Mouse (Mus musculus): ENCODE measurements at regions not wholly inside any gene's neighbourhood (a gene's known extent, or its start where the extent isn't known, plus 50 kb on each side); places are given as distances from the start of the nearest gene placed in this dataset.
"Not testable (repeated sequence)": the region's sequence is repeated elsewhere in the genome, so short reads cannot be mapped to it uniquely, and the experiment has no call there.

DNA sequence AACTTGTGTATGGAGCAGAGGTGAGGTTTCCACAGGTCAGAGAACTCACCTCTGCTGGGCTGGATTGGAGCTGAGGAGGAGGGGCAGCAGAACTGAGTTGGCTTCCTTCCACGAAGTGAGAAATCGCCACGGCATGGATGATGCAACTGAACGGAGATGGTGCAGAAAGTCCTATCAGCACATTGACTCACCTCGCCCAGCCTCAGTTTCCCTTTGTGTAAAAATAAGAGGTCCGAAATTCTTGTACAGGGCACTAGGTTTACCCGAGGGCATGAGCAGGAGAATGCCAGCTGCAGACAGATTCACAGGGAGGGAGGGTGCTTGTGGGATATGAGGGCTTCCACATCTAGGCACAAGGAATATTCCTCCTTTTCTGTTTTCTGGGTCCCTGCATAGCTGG, 117.9 kb upstream of the Klf4 start:
- H3K27ac ChIP-seq (replicated peaks) = peak overlapping the region; percentile 97
- TF ChIP-seq EP300 (optimal IDR thresholded peaks at IDR 0.05) = no peak
- no peak for TF ChIP-seq CTCF (IDR thresholded peaks at IDR 0.05; ENCODE audit: low read depth)
- 0 out of 2 replicates have a peak overlapping the region, but pooled peaks have one; percentile 25 for H3K4me2 ChIP-seq (replicated peaks; ENCODE audit: low read depth)
- no peaks in the 10 kb centered on the region for H3K27me3 ChIP-seq (ENCODE audit: control insufficient read depth, insufficient read depth, low read length)
- DNase-seq (ENCODE audit: low spot score) = no peak
- no peaks in the 10 kb centered on the region for H3K36me3 ChIP-seq (ENCODE audit: control insufficient read depth, insufficient read depth, low read length)
- no peak overlapping the region for H3K4me3 ChIP-seq (ENCODE audit: low read depth, low read length)
- H3K9ac ChIP-seq (ENCODE audit: low read length) = no peak overlapping the region
- no peak for ATAC-seq (ENCODE audit: low FRiP score, low TSS enrichment)
- H3K4me1 ChIP-seq (replicated peaks; ENCODE audit: control insufficient read depth, insufficient read depth) = peaks cover 3% of the 10 kb centered on the region; the same call in 1 of the 2 replicates
- WGBS = 53% methylated on average over 7 of the region's 7 CpGs
- no peaks in the 10 kb centered on the region for H3K9me3 ChIP-seq (ENCODE audit: control insufficient read depth, low read length)

DNA sequence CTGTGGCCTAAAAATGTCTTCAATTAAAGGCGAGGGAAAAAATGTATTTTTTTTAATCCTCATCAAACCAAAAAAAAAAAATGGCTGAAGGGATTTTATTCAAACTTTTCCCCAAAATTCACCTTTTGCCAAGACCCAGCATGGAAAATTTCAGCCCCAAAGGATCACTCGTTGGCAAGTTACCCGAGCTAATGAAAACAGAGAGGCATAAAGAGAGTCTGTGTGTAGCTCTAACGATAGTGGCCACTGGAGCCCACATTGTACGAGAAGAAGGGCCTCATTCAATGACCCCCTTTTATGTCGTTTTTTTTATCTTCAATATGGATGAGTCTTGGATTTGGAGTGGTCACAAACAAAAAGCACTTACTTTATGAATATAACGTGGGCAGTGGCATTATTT, 116.1 kb upstream of the Klf4 start:
- H3K9ac ChIP-seq (ENCODE audit: low read length) = no peak overlapping the region
- TF ChIP-seq CTCF (IDR thresholded peaks at IDR 0.05; ENCODE audit: low read depth) (no peak), EP300 (optimal IDR thresholded peaks at IDR 0.05) (no peak)
- 78% methylated on average over 7 of the region's 7 CpGs for WGBS
- H3K4me1 ChIP-seq (replicated peaks; ENCODE audit: control insufficient read depth, insufficient read depth) = peaks cover 3% of the 10 kb centered on the region; the same call in 1 of the 2 replicates
- DNase-seq (ENCODE audit: low spot score) (no peak), ATAC-seq (ENCODE audit: low FRiP score, low TSS enrichment) (no peak)
- no peaks in the 10 kb centered on the region for H3K27me3 ChIP-seq (ENCODE audit: control insufficient read depth, insufficient read depth, low read length)
- H3K4me3 ChIP-seq (ENCODE audit: low read depth, low read length) = no peak overlapping the region
- H3K36me3 ChIP-seq (ENCODE audit: control insufficient read depth, insufficient read depth, low read length) = no peaks in the 10 kb centered on the region
- H3K4me2 ChIP-seq (replicated peaks; ENCODE audit: low read depth) = no peak overlapping the region
- no peak overlapping the region for H3K27ac ChIP-seq (replicated peaks)
- H3K9me3 ChIP-seq (ENCODE audit: control insufficient read depth, low read length) = no peaks in the 10 kb centered on the region

DNA sequence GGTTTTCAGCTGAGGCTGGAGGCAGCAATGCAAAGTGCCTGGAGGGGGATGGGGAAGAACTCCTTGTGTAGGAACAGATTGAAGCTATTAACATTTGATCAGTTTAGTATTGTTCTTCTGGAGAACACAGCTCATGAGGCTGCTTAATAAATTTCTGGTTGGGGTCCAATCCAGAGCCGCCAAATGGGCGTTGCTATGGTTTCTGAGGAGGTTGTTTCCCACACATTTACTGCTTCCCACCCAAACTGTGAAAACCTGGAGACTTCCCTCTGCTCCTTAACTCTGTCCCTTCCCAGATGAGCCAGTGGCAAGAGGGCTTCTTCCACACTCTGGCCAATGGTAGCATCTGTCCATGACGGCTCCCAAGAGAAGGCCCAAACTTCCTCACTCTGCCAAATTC, 113.2 kb upstream of the Klf4 start:
- Histone ChIP-seq H3K4me3 (ENCODE audit: low read depth, low read length) (no peak overlapping the region), H3K4me1 (replicated peaks; ENCODE audit: control insufficient read depth, insufficient read depth) (peaks cover 3% of the 10 kb centered on the region; the same call in 1 of the 2 replicates), H3K9ac (ENCODE audit: low read length) (no peak overlapping the region), H3K27ac (replicated peaks) (no peak overlapping the region), H3K9me3 (ENCODE audit: control insufficient read depth, low read length) (no peaks in the 10 kb centered on the region), H3K4me2 (replicated peaks; ENCODE audit: low read depth) (no peak overlapping the region), H3K27me3 (ENCODE audit: control insufficient read depth, insufficient read depth, low read length) (no peaks in the 10 kb centered on the region), H3K36me3 (ENCODE audit: control insufficient read depth, insufficient read depth, low read length) (no peaks in the 10 kb centered on the region)
- DNase-seq (ENCODE audit: low spot score) (no peak), ATAC-seq (ENCODE audit: low FRiP score, low TSS enrichment) (no peak)
- WGBS = 58% methylated on average over 3 of the region's 3 CpGs
- TF ChIP-seq EP300 (optimal IDR thresholded peaks at IDR 0.05) (no peak), CTCF (IDR thresholded peaks at IDR 0.05; ENCODE audit: low read depth) (no peak)

DNA sequence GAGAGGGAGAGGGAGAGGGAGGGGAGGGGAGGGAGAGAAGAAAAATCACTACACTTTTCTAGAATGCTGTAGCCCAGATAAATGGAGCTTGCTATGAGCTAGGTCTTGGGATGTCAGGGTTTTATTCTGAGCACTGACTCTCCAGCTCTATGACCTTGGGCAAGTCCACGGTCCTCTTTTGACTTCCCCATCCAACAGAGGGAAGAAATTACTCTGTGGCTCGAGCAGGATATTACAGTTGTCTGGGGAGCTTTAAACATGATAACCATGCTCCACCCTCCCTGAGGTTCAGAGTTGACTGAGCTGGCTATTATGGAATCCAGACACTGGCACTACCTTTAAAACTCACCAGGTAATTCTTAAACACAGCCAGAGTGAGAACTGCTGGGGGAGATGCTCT, 112.6 kb upstream of the Klf4 start:
- no peak for ATAC-seq (ENCODE audit: low FRiP score, low TSS enrichment)
- no peak overlapping the region for H3K27ac ChIP-seq (replicated peaks)
- H3K9me3 ChIP-seq (ENCODE audit: control insufficient read depth, low read length) = no peaks in the 10 kb centered on the region
- TF ChIP-seq EP300 (optimal IDR thresholded peaks at IDR 0.05) (no peak), CTCF (IDR thresholded peaks at IDR 0.05; ENCODE audit: low read depth) (no peak)
- no peak overlapping the region for H3K4me2 ChIP-seq (replicated peaks; ENCODE audit: low read depth)
- DNase-seq (ENCODE audit: low spot score) = no peak
- H3K36me3 ChIP-seq (ENCODE audit: control insufficient read depth, insufficient read depth, low read length) = no peaks in the 10 kb centered on the region
- H3K27me3 ChIP-seq (ENCODE audit: control insufficient read depth, insufficient read depth, low read length) = no peaks in the 10 kb centered on the region
- WGBS = 52% methylated on average over 2 of the region's 2 CpGs
- H3K4me1 ChIP-seq (replicated peaks; ENCODE audit: control insufficient read depth, insufficient read depth) = no peaks in the 10 kb centered on the region
- no peak overlapping the region for H3K9ac ChIP-seq (ENCODE audit: low read length)
- no peak overlapping the region for H3K4me3 ChIP-seq (ENCODE audit: low read depth, low read length)

DNA sequence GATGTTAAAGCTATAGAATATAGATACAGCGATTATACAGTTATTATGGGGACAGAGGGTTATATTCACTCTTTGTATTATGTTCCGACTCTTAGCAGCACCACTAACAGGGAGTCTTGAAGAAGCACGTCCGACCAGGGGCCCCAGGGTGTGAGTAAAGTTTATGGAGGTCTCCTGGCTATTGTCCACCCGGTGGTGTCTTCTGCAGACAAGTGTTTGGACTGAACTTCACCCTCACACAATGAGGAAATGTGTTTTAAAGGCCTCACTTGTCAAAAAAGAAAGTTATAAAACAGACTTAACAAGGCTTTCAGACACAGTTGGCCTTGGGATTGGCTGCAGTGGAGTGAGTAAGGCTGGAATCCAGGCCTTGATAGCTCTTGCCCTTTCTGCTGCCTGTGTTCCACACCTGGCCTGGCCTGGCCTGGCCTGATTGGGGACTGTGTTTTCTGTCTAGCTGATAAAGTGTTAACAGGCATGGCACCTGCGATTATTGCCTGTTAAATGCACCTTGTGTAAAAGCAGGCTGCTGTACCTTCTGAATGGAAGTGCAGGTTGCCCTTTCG, 102.8 kb upstream of the Klf4 start:
- TF ChIP-seq EP300 (optimal IDR thresholded peaks at IDR 0.05) (no peak), CTCF (IDR thresholded peaks at IDR 0.05; ENCODE audit: low read depth) (no peak)
- ATAC-seq (ENCODE audit: low FRiP score, low TSS enrichment) (no peak), DNase-seq (ENCODE audit: low spot score) (no peak)
- H3K4me2 ChIP-seq (replicated peaks; ENCODE audit: low read depth) = no peak overlapping the region
- no peak overlapping the region for H3K4me3 ChIP-seq (ENCODE audit: low read depth, low read length)
- H3K27ac ChIP-seq (replicated peaks) = no peak overlapping the region
- WGBS = 75% methylated on average over 7 of the region's 7 CpGs
- no peaks in the 10 kb centered on the region for H3K27me3 ChIP-seq (ENCODE audit: control insufficient read depth, insufficient read depth, low read length)
- H3K36me3 ChIP-seq (ENCODE audit: control insufficient read depth, insufficient read depth, low read length) = no peaks in the 10 kb centered on the region
- no peaks in the 10 kb centered on the region for H3K4me1 ChIP-seq (replicated peaks; ENCODE audit: control insufficient read depth, insufficient read depth)
- no peak overlapping the region for H3K9ac ChIP-seq (ENCODE audit: low read length)
- H3K9me3 ChIP-seq (ENCODE audit: control insufficient read depth, low read length) = no peaks in the 10 kb centered on the region

DNA sequence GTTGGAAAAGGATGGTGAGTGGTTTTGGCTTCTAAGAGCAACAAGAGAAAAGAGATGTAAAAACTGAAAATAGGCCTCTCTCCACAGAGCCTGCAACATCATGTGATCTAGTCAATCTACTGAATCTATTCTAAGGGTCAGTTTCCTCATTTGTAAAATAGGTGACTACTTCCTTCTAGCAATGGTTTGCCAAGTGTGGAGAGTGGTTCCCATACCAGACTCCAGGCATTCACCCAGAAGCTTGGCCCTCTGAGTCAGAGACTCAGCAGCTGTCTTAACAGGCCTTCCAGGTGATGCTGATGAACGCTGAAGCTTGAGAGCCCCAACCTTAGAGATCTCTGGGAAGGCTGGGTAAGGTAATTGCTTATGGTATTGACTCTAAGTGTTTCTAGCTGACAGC, 98.9 kb upstream of the Klf4 start:
- Histone ChIP-seq H3K4me1 (replicated peaks; ENCODE audit: control insufficient read depth, insufficient read depth) (no peaks in the 10 kb centered on the region), H3K27ac (replicated peaks) (no peak overlapping the region), H3K36me3 (ENCODE audit: control insufficient read depth, insufficient read depth, low read length) (no peaks in the 10 kb centered on the region), H3K27me3 (ENCODE audit: control insufficient read depth, insufficient read depth, low read length) (no peaks in the 10 kb centered on the region), H3K4me2 (replicated peaks; ENCODE audit: low read depth) (no peak overlapping the region), H3K9me3 (ENCODE audit: control insufficient read depth, low read length) (no peaks in the 10 kb centered on the region), H3K9ac (ENCODE audit: low read length) (no peak overlapping the region), H3K4me3 (ENCODE audit: low read depth, low read length) (no peak overlapping the region)
- WGBS = 67% methylated on average over 1 of the region's 1 CpGs
- TF ChIP-seq CTCF (IDR thresholded peaks at IDR 0.05; ENCODE audit: low read depth) = no peak
- no peak for TF ChIP-seq EP300 (optimal IDR thresholded peaks at IDR 0.05)
- no peak for ATAC-seq (ENCODE audit: low FRiP score, low TSS enrichment)
- DNase-seq (ENCODE audit: low spot score) = no peak

DNA sequence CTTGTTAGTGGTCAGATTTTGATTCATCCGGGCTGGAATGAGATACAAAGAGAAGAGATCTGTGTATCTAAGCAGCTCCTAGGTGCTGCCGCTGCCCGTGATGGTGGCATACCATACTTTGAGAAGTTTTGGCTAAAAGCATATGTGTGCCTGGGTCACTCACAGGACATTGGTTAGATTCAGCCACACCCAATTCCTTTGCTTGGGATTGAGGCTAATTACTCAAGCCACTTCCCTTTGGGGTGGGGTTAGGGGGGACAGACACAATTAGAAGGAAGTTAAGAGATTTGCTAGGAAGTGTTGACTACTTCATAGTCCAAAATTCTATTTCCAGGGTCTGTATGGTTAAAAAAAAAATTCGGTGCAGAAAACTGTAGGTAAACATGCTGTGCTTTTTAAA, 97.9 kb upstream of the Klf4 start:
- DNase-seq (ENCODE audit: low spot score); H3K4me1 ChIP-seq (replicated peaks; ENCODE audit: control insufficient read depth, insufficient read depth); H3K9ac ChIP-seq (ENCODE audit: low read length); H3K9me3 ChIP-seq (ENCODE audit: control insufficient read depth, low read length); H3K36me3 ChIP-seq (ENCODE audit: control insufficient read depth, insufficient read depth, low read length); H3K27me3 ChIP-seq (ENCODE audit: control insufficient read depth, insufficient read depth, low read length); H3K4me3 ChIP-seq (ENCODE audit: low read depth, low read length); ATAC-seq (ENCODE audit: low FRiP score, low TSS enrichment); H3K27ac ChIP-seq (replicated peaks); H3K4me2 ChIP-seq (replicated peaks; ENCODE audit: low read depth): not testable (repeated sequence)
- WGBS = 87% methylated on average over 4 of the region's 4 CpGs

Data from stomach, postnatal 0 days (tissue).